Mouse (Mus musculus) yolk sac, embryonic 10.5 days (tissue): ENCODE measurements around the gene Zic5.

Experiments
- DNase-seq: peaks from one replicate; pipeline ENCODE4 v3.0.0-alpha.2; 2017; ENCODE audit warnings: low spot score

Gene Zic5

GRCm38 (mm10) chr14:122479461-122480109, 14.1 kb upstream of the Zic5 start:
- no peak for DNase-seq

GRCm38 (mm10) chr14:122478574-122479011, 13.1 kb upstream of the Zic5 start:
- no peak for DNase-seq

GRCm38 (mm10) chr14:122477971-122478573, 12.6 kb upstream of the Zic5 start:
- DNase-seq: no peak

GRCm38 (mm10) chr14:122477261-122477671, 11.8 kb upstream of the Zic5 start:
- DNase-seq: no peak

- no peak for DNase-seq
Measured at GRCm38 (mm10) chr14:122476822-122477215, 11.3 kb upstream of the Zic5 start.

- DNase-seq: peak; percentile 36
Measured at GRCm38 (mm10) chr14:122476041-122476821, 10.8 kb upstream of the Zic5 start.

- DNase-seq: no peak
Measured at GRCm38 (mm10) chr14:122475557-122476040, 10.1 kb upstream of the Zic5 start.

GRCm38 (mm10) chr14:122474891-122475556, 9.5 kb upstream of the Zic5 start, which contains the start of gene Zic2:
Gene Zic2, plus strand, starts transcription at chr14:122475435.
- DNase-seq: peak; percentile 65

- peak; percentile 81 for DNase-seq
Measured at GRCm38 (mm10) chr14:122474041-122474890, 8.8 kb upstream of the Zic5 start.

GRCm38 (mm10) chr14:122473211-122473751, 7.8 kb upstream of the Zic5 start:
- DNase-seq: no peak

- DNase-seq: no peak
Measured at GRCm38 (mm10) chr14:122472647-122473046, 7.2 kb upstream of the Zic5 start.

- DNase-seq: no peak
Measured at GRCm38 (mm10) chr14:122472161-122472560, 6.7 kb upstream of the Zic5 start.

- DNase-seq: no peak
Measured at GRCm38 (mm10) chr14:122471449-122472085, 6.1 kb upstream of the Zic5 start.

GRCm38 (mm10) chr14:122468971-122469755, 3.7 kb upstream of the Zic5 start:
- DNase-seq: no peak

GRCm38 (mm10) chr14:122467926-122468841, 2.7 kb upstream of the Zic5 start:
- no peak for DNase-seq

- DNase-seq: no peak
Measured at GRCm38 (mm10) chr14:122466756-122467362, 1.4 kb upstream of the Zic5 start.

GRCm38 (mm10) chr14:122465931-122466490, 534 bp upstream of the Zic5 start:
- DNase-seq: no peak

- no peak for DNase-seq
Measured at GRCm38 (mm10) chr14:122464351-122464762, 1.1 kb downstream of the Zic5 start.
